Mouse (Mus musculus) olfactory bulb, adult 2 months (tissue): ENCODE data around the gene Alkbh2.

ENCODE experiments used
- CTCF ChIP-seq: fragments of 200-500 bp; IDR thresholded peaks from 2 replicates; pipeline ENCODE4 v1.5.1; 2012; ENCODE audit warnings: low read depth, mild to moderate bottlenecking, low read length, moderate library complexity; ENCODE audit not compliant: insufficient read depth
- POLR2A ChIP-seq: fragments of 200-500 bp; IDR thresholded peaks from 2 replicates; pipeline ENCODE4 v1.6.1; 2012; ENCODE audit warnings: mild to moderate bottlenecking, low read depth, low read length, moderate library complexity; ENCODE audit not compliant: insufficient read depth

GRCm38 (mm10) chr5:114100390-114101099 lies 27.5 kb downstream of the Alkbh2 start:
- TF ChIP-seq CTCF (no peak), POLR2A (no peak)
